Mouse (Mus musculus): ENCODE measurements at regions not wholly inside any gene's neighbourhood (a gene's known extent, or its start where the extent isn't known, plus 50 kb on each side); places are given as distances from the start of the nearest gene placed in this dataset.

GRCm38 (mm10) chr3:143722082-143722481, 482.9 kb downstream of the Lmo4 start:
- no peak overlapping the region for H3K27ac ChIP-seq
- H3K4me3 ChIP-seq, result no peak overlapping the region
- TF ChIP-seq CTCF (conservative IDR thresholded peaks at IDR 0.05), result no peak
- no peak for DNase-seq (ENCODE audit: low spot score in 2 of 2)

- Histone ChIP-seq H3K4me3 (no peak overlapping the region), H3K27ac (peak overlapping the region; percentile 85)
- DNase-seq (ENCODE audit: low spot score in 2 of 2), result peak; percentile 37 to 42
- no peak for TF ChIP-seq CTCF (conservative IDR thresholded peaks at IDR 0.05)
Measured at GRCm38 (mm10) chr3:143713183-143713582, 491.8 kb downstream of the Lmo4 start.

GRCm38 (mm10) chr3:143710805-143711469, 494.1 kb downstream of the Lmo4 start:
- H3K27ac ChIP-seq, result peak overlapping the region; percentile 71
- DNase-seq (ENCODE audit: low spot score in 2 of 2), result no peak
- no peak for TF ChIP-seq CTCF (conservative IDR thresholded peaks at IDR 0.05)

GRCm38 (mm10) chr3:143706679-143707078, 498.3 kb downstream of the Lmo4 start:
- no peak for TF ChIP-seq CTCF (conservative IDR thresholded peaks at IDR 0.05)
- no peak overlapping the region for H3K4me3 ChIP-seq
- no peak overlapping the region for H3K27ac ChIP-seq
- no peak for DNase-seq (ENCODE audit: low spot score in 2 of 2)

More at GRCm38 (mm10) chr3:143710805-143711469, 494.1 kb downstream of the Lmo4 start:
- H3K4me3 ChIP-seq, result peak overlapping the region; percentile 12; the same call in 1 of the 2 replicates

- Histone ChIP-seq H3K27ac (no peak overlapping the region), H3K4me3 (no peak overlapping the region)
- TF ChIP-seq CTCF (conservative IDR thresholded peaks at IDR 0.05), result no peak
- no peak for DNase-seq (ENCODE audit: low spot score in 2 of 2)
Measured at GRCm38 (mm10) chr3:143694817-143695216, 510.2 kb downstream of the Lmo4 start.

- no peak overlapping the region for H3K4me3 ChIP-seq
- no peak for DNase-seq (ENCODE audit: low spot score in 2 of 2)
- no peak for TF ChIP-seq CTCF (conservative IDR thresholded peaks at IDR 0.05)
- H3K27ac ChIP-seq, result no peak overlapping the region
Measured at GRCm38 (mm10) chr3:143685742-143686141, 519.3 kb downstream of the Lmo4 start.

- no peak for DNase-seq (ENCODE audit: low spot score in 2 of 2)
- Histone ChIP-seq H3K4me3 (no peak overlapping the region), H3K27ac (no peak overlapping the region)
- no peak for TF ChIP-seq CTCF (conservative IDR thresholded peaks at IDR 0.05)
Measured at GRCm38 (mm10) chr3:143678186-143678585, 526.8 kb downstream of the Lmo4 start.

- TF ChIP-seq CTCF (conservative IDR thresholded peaks at IDR 0.05), result no peak
- Histone ChIP-seq H3K4me3 (no peak overlapping the region), H3K27ac (no peak overlapping the region)
- DNase-seq (ENCODE audit: low spot score in 2 of 2), result no peak
Measured at GRCm38 (mm10) chr3:143674855-143675254, 530.2 kb downstream of the Lmo4 start.

- no peak for DNase-seq (ENCODE audit: low spot score in 2 of 2)
- no peak overlapping the region for H3K4me3 ChIP-seq
- no peak for TF ChIP-seq CTCF (conservative IDR thresholded peaks at IDR 0.05)
- no peak overlapping the region for H3K27ac ChIP-seq
Measured at GRCm38 (mm10) chr3:143674446-143674845, 530.6 kb downstream of the Lmo4 start.

GRCm38 (mm10) chr3:143662041-143662685, 542.9 kb downstream of the Lmo4 start:
- no peak for DNase-seq (ENCODE audit: low spot score in 2 of 2)
- Histone ChIP-seq H3K4me3 (no peak overlapping the region), H3K27ac (no peak overlapping the region)
- no peak for TF ChIP-seq CTCF (conservative IDR thresholded peaks at IDR 0.05)

- no peak overlapping the region for H3K4me3 ChIP-seq
- no peak for TF ChIP-seq CTCF (conservative IDR thresholded peaks at IDR 0.05)
- no peak for DNase-seq (ENCODE audit: low spot score in 2 of 2)
- H3K27ac ChIP-seq, result no peak overlapping the region
Measured at GRCm38 (mm10) chr3:143659421-143659978, 545.5 kb downstream of the Lmo4 start.

GRCm38 (mm10) chr3:143647237-143647636, 557.8 kb downstream of the Lmo4 start:
- no peak for TF ChIP-seq CTCF (conservative IDR thresholded peaks at IDR 0.05)
- no peak for DNase-seq (ENCODE audit: low spot score in 2 of 2)
- Histone ChIP-seq H3K4me3 (no peak overlapping the region), H3K27ac (no peak overlapping the region)

GRCm38 (mm10) chr3:143646836-143647235, 558.2 kb downstream of the Lmo4 start:
- Histone ChIP-seq H3K27ac (no peak overlapping the region), H3K4me3 (no peak overlapping the region)
- TF ChIP-seq CTCF (conservative IDR thresholded peaks at IDR 0.05), result no peak
- no peak for DNase-seq (ENCODE audit: low spot score in 2 of 2)

GRCm38 (mm10) chr3:143633036-143633435, 572.0 kb downstream of the Lmo4 start:
- H3K27ac ChIP-seq, result no peak overlapping the region
- DNase-seq (ENCODE audit: low spot score in 2 of 2), result no peak
- no peak for TF ChIP-seq CTCF (conservative IDR thresholded peaks at IDR 0.05)
- H3K4me3 ChIP-seq, result no peak overlapping the region
